Mouse (Mus musculus): ENCODE results near the gene P3h4. TPM values are rescaled to one million over a fixed set of nuclear protein-coding genes. Genes with fewer than 3 reads are reported as not detected.

Gene P3h4
- polyA plus RNA-seq, 1 experiment: 0.67 TPM

GRCm38 (mm10) chr11:100386586-100386985, 28.1 kb downstream of the P3h4 start:
- Histone ChIP-seq H3K27ac (ENCODE audit: insufficient read depth, low read depth, low read length) (no peak overlapping the region), H3K4me3 (ENCODE audit: insufficient read depth, low read length) (no peak overlapping the region), H3K4me1 (ENCODE audit: control insufficient read depth, insufficient read depth, low read length) (peaks cover 4% of the 10 kb centered on the region; the same call in 1 of the 2 replicates)
- no peak for TF ChIP-seq CTCF (IDR thresholded peaks at IDR 0.05; ENCODE audit: low read depth, low read length)
- no peak for TF ChIP-seq POLR2A (IDR thresholded peaks at IDR 0.05; ENCODE audit: borderline replicate concordance, low read depth, low read length)

GRCm38 (mm10) chr11:100385016-100385415, 29.6 kb downstream of the P3h4 start:
- TF ChIP-seq CTCF (IDR thresholded peaks at IDR 0.05; ENCODE audit: low read depth, low read length) (no peak), POLR2A (IDR thresholded peaks at IDR 0.05; ENCODE audit: borderline replicate concordance, low read depth, low read length) (no peak)
- Histone ChIP-seq H3K27ac (ENCODE audit: insufficient read depth, low read depth, low read length) (no peak overlapping the region), H3K4me3 (ENCODE audit: insufficient read depth, low read length) (no peak overlapping the region), H3K4me1 (ENCODE audit: control insufficient read depth, insufficient read depth, low read length) (peaks cover 4% of the 10 kb centered on the region; the same call in 1 of the 2 replicates)

GRCm38 (mm10) chr11:100382682-100383081, 32.0 kb downstream of the P3h4 start:
- Histone ChIP-seq H3K4me3 (ENCODE audit: insufficient read depth, low read length) (no peak overlapping the region), H3K4me1 (ENCODE audit: control insufficient read depth, insufficient read depth, low read length) (peaks cover 14% of the 10 kb centered on the region), H3K27ac (ENCODE audit: insufficient read depth, low read depth, low read length) (no peak overlapping the region)
- no peak for TF ChIP-seq CTCF (IDR thresholded peaks at IDR 0.05; ENCODE audit: low read depth, low read length)
- TF ChIP-seq POLR2A (IDR thresholded peaks at IDR 0.05; ENCODE audit: borderline replicate concordance, low read depth, low read length): no peak

GRCm38 (mm10) chr11:100379311-100379710, 35.3 kb downstream of the P3h4 start:
- Histone ChIP-seq H3K4me1 (ENCODE audit: control insufficient read depth, insufficient read depth, low read length) (peaks cover 14% of the 10 kb centered on the region), H3K27ac (ENCODE audit: insufficient read depth, low read depth, low read length) (no peak overlapping the region), H3K4me3 (ENCODE audit: insufficient read depth, low read length) (no peak overlapping the region)
- TF ChIP-seq POLR2A (IDR thresholded peaks at IDR 0.05; ENCODE audit: borderline replicate concordance, low read depth, low read length) (no peak), CTCF (IDR thresholded peaks at IDR 0.05; ENCODE audit: low read depth, low read length) (no peak)

- no peak overlapping the region; the same call in 1 of the 2 replicates for H3K27ac ChIP-seq (ENCODE audit: insufficient read depth, low read depth, low read length)
- no peak for TF ChIP-seq CTCF (IDR thresholded peaks at IDR 0.05; ENCODE audit: low read depth, low read length)
- TF ChIP-seq POLR2A (IDR thresholded peaks at IDR 0.05; ENCODE audit: borderline replicate concordance, low read depth, low read length): no peak
- H3K4me1 ChIP-seq (ENCODE audit: control insufficient read depth, insufficient read depth, low read length): peaks cover 14% of the 10 kb centered on the region
- no peak overlapping the region for H3K4me3 ChIP-seq (ENCODE audit: insufficient read depth, low read length)
Observed at GRCm38 (mm10) chr11:100378446-100378845, 36.2 kb downstream of the P3h4 start.

GRCm38 (mm10) chr11:100377989-100378388, 36.6 kb downstream of the P3h4 start:
- no peak overlapping the region for H3K27ac ChIP-seq (ENCODE audit: insufficient read depth, low read depth, low read length)
- no peak overlapping the region for H3K4me3 ChIP-seq (ENCODE audit: insufficient read depth, low read length)
- peaks cover 14% of the 10 kb centered on the region for H3K4me1 ChIP-seq (ENCODE audit: control insufficient read depth, insufficient read depth, low read length)
- TF ChIP-seq CTCF (IDR thresholded peaks at IDR 0.05; ENCODE audit: low read depth, low read length) (no peak), POLR2A (IDR thresholded peaks at IDR 0.05; ENCODE audit: borderline replicate concordance, low read depth, low read length) (no peak)

- no peak overlapping the region for H3K4me3 ChIP-seq (ENCODE audit: insufficient read depth, low read length)
- no peak overlapping the region for H3K27ac ChIP-seq (ENCODE audit: insufficient read depth, low read depth, low read length)
- peaks cover 14% of the 10 kb centered on the region for H3K4me1 ChIP-seq (ENCODE audit: control insufficient read depth, insufficient read depth, low read length)
- TF ChIP-seq POLR2A (IDR thresholded peaks at IDR 0.05; ENCODE audit: borderline replicate concordance, low read depth, low read length) (no peak), CTCF (IDR thresholded peaks at IDR 0.05; ENCODE audit: low read depth, low read length) (no peak)
Observed at GRCm38 (mm10) chr11:100376746-100377389, 37.8 kb downstream of the P3h4 start.

- no peak overlapping the region for H3K4me3 ChIP-seq (ENCODE audit: insufficient read depth, low read length)
- H3K4me1 ChIP-seq (ENCODE audit: control insufficient read depth, insufficient read depth, low read length): peaks cover 14% of the 10 kb centered on the region
- TF ChIP-seq CTCF (IDR thresholded peaks at IDR 0.05; ENCODE audit: low read depth, low read length) (no peak), POLR2A (IDR thresholded peaks at IDR 0.05; ENCODE audit: borderline replicate concordance, low read depth, low read length) (no peak)
- no peak overlapping the region for H3K27ac ChIP-seq (ENCODE audit: insufficient read depth, low read depth, low read length)
Observed at GRCm38 (mm10) chr11:100376005-100376404, 38.6 kb downstream of the P3h4 start.

- Histone ChIP-seq H3K4me1 (ENCODE audit: control insufficient read depth, insufficient read depth, low read length) (peaks cover 16% of the 10 kb centered on the region), H3K4me3 (ENCODE audit: insufficient read depth, low read length) (no peak overlapping the region), H3K27ac (ENCODE audit: insufficient read depth, low read depth, low read length) (no peak overlapping the region)
- no peak for TF ChIP-seq CTCF (IDR thresholded peaks at IDR 0.05; ENCODE audit: low read depth, low read length)
- TF ChIP-seq POLR2A (IDR thresholded peaks at IDR 0.05; ENCODE audit: borderline replicate concordance, low read depth, low read length): no peak
Observed at GRCm38 (mm10) chr11:100375127-100375526, 39.5 kb downstream of the P3h4 start.

- Histone ChIP-seq H3K4me1 (ENCODE audit: control insufficient read depth, insufficient read depth, low read length) (peaks cover 13% of the 10 kb centered on the region), H3K4me3 (ENCODE audit: insufficient read depth, low read length) (no peak overlapping the region), H3K27ac (ENCODE audit: insufficient read depth, low read depth, low read length) (no peak overlapping the region)
- TF ChIP-seq CTCF (IDR thresholded peaks at IDR 0.05; ENCODE audit: low read depth, low read length): no peak
- TF ChIP-seq POLR2A (IDR thresholded peaks at IDR 0.05; ENCODE audit: borderline replicate concordance, low read depth, low read length): no peak
Observed at GRCm38 (mm10) chr11:100371981-100372558, 42.6 kb downstream of the P3h4 start.

Data from bone marrow macrophage, adult 2 months (primary cell).